Mouse (Mus musculus): ENCODE data around the gene Ptprt.
"Not testable (repeated sequence)": the region's sequence is repeated elsewhere in the genome, so short reads cannot be mapped to it uniquely, and the experiment has no call there.

Gene Ptprt

GRCm38 (mm10) chr2:161549577-161549976 lies 1111.4 kb downstream of the Ptprt start:
- DNase-seq (ENCODE audit: low spot score in 2 of 2) = no peak

GRCm38 (mm10) chr2:161547318-161547717 lies 1113.6 kb downstream of the Ptprt start:
- DNase-seq (ENCODE audit: low spot score in 2 of 2) = no peak

- DNase-seq (ENCODE audit: low spot score in 2 of 2) = no peak
Observed at GRCm38 (mm10) chr2:161545406-161545805, 1115.5 kb downstream of the Ptprt start.

- no peak for DNase-seq (ENCODE audit: low spot score in 2 of 2)
Observed at GRCm38 (mm10) chr2:161534151-161534550, 1126.8 kb downstream of the Ptprt start.

- no peak for DNase-seq (ENCODE audit: low spot score in 2 of 2)
Observed at GRCm38 (mm10) chr2:161527192-161527591, 1133.8 kb downstream of the Ptprt start.

GRCm38 (mm10) chr2:161519671-161520070 lies 1141.3 kb downstream of the Ptprt start:
- no peak for DNase-seq (ENCODE audit: low spot score in 2 of 2)

GRCm38 (mm10) chr2:161516921-161517320 lies 1144.0 kb downstream of the Ptprt start:
- no peak for DNase-seq (ENCODE audit: low spot score in 2 of 2)

- DNase-seq (ENCODE audit: low spot score in 2 of 2) = no peak
Observed at GRCm38 (mm10) chr2:161513256-161513655, 1147.7 kb downstream of the Ptprt start.

GRCm38 (mm10) chr2:161511880-161512570 lies 1148.9 kb downstream of the Ptprt start:
- DNase-seq (ENCODE audit: low spot score in 2 of 2) = not testable (repeated sequence)

- no peak for DNase-seq (ENCODE audit: low spot score in 2 of 2)
Observed at GRCm38 (mm10) chr2:161511101-161511759, 1149.7 kb downstream of the Ptprt start.

GRCm38 (mm10) chr2:161499097-161499899 lies 1161.6 kb downstream of the Ptprt start:
- no peak for DNase-seq (ENCODE audit: low spot score in 2 of 2)

GRCm38 (mm10) chr2:161498449-161499096 lies 1162.4 kb downstream of the Ptprt start:
- DNase-seq (ENCODE audit: low spot score in 2 of 2) = no peak

GRCm38 (mm10) chr2:161481741-161482140 lies 1179.2 kb downstream of the Ptprt start:
- DNase-seq (ENCODE audit: low spot score in 2 of 2) = no peak

- DNase-seq (ENCODE audit: low spot score in 2 of 2) = no peak
Observed at GRCm38 (mm10) chr2:161480445-161480844, 1180.5 kb downstream of the Ptprt start.

All from thymus, postnatal 10 days (tissue).